Mouse (Mus musculus) testis, postnatal 10 days (tissue): ENCODE measurements at regions not wholly inside any gene's neighbourhood (a gene's known extent, or its start where the extent isn't known, plus 50 kb on each side); places are given as distances from the start of the nearest gene placed in this dataset.

Source experiments
- DNase-seq: peaks from one replicate; pipeline ENCODE4 v3.0.0; 2021; ENCODE audit warnings: low spot score

GRCm38 (mm10) chr15:45453797-45454196 is 5319.6 kb downstream of the 9330182O14Rik start:
- peak; percentile 33 for DNase-seq

- DNase-seq, result no peak
These were observed 5336.3 kb downstream of the 9330182O14Rik start for GRCm38 (mm10) chr15:45470425-45470824.

- no peak for DNase-seq
These were observed 5339.0 kb downstream of the 9330182O14Rik start for GRCm38 (mm10) chr15:45473191-45473590.

GRCm38 (mm10) chr15:45510271-45510670 is 5376.1 kb downstream of the 9330182O14Rik start:
- DNase-seq, result no peak
